Mouse (Mus musculus) gastrocnemius, postnatal 25 days (tissue): ENCODE results near the gene Sesn2. TPM values are rescaled to one million over a fixed set of nuclear protein-coding genes. Genes with fewer than 3 reads are reported as not detected.

Experiments
- DNase-seq: peaks from one replicate; pipeline ENCODE4 v3.0.0; 2022
- total RNA-seq, 2 experiments: library from RNA; stranded (reverse); gene quantifications; 1 replicate in 1 of 2; 2 replicates in 1 of 2; pipeline ENCODE4 v1.2.3; 2021

The Sesn2 gene
- total RNA-seq, 2 experiments from 2014 or later = 1.9 to 2.3 TPM

DNA sequence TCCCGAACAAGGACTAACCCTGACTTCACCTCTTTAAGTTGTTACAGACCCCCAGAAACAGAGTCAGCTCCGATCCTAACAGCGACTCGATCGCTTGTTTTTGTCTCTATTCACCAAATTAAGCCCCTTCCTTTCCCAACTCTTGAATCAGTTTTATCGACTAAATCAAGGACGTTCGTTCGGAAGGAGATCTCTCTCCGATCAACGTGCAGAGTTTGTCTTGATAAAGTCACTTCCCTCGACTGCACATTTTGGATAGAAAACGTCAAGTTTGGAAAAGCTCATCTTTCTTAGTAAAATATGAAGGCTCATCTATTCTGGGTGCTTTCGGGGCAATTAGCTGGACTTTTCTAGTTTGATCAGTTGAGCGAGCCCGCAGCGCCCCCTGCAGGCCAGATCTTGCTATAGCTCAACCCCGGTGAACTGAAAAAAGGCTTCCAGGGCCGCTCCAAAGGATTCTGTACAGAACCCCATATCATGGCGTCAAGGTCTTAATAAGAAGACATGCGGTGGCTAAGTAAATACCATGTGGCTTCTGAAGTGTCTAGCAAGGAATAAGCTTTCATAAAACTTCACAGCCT, 4.3 kb upstream of the Sesn2 start:
- peak; percentile 75 for DNase-seq

DNA sequence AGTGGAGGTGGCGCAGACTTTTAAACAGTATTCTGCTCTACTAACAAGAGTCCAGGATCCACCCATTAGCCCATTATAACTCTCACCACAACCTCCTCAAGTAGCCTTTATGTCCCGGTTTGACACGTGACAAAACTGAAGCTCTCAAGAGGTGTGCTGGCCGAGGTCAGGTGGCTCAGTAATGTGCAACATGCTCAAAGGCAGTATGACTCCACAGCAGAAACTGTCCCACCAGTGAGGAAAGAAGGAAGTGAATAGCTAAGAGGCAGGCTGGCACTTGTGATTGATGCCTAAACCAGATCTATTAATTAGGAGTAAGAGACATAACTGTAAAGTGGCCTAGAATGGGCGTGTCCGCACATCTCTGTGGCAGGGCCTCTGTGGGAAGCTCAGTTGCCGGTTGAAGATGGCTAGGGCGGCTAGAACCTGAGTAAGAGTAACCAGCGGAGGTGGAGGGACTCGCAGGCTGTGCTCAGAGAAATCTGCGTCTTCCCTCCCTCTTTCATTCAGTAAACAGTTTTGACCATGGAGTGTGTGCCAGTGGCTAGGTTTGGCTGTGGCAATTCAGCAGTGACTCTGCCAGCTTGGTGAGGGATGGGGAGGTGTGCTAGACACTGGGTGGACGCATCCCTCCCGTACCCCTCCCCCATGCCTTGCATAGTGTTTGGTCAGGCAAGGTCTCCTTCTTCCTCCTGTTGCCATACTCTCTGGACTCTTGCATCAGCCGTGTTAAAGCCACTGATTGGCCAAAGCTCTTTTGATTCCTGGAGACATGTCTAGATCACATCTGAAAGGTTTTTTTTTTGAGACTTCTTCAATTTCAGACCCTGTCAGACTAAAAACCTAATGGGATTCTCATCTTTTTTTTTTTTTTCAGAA, 3.3 kb upstream of the Sesn2 start:
- DNase-seq = no peak

DNA sequence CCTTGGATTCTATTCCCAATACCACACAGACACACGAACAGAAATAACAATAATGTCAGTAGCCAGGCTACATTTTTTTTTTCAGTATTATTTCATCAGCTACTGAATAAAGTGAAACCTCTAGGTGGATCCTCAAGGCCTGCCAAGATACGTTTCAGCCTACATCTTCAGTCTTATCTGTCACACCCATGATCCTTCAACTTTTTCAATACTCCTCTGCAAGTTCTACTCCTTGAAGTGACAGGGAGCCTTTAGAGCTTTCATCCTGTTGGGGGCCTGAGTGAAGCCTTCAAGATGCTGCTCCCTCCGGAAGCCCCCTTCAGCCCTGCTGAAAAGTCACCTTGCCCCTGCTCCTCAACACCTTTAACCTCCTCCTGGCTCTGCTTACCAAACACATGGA, 1.8 kb upstream of the Sesn2 start:
- no peak for DNase-seq

DNA sequence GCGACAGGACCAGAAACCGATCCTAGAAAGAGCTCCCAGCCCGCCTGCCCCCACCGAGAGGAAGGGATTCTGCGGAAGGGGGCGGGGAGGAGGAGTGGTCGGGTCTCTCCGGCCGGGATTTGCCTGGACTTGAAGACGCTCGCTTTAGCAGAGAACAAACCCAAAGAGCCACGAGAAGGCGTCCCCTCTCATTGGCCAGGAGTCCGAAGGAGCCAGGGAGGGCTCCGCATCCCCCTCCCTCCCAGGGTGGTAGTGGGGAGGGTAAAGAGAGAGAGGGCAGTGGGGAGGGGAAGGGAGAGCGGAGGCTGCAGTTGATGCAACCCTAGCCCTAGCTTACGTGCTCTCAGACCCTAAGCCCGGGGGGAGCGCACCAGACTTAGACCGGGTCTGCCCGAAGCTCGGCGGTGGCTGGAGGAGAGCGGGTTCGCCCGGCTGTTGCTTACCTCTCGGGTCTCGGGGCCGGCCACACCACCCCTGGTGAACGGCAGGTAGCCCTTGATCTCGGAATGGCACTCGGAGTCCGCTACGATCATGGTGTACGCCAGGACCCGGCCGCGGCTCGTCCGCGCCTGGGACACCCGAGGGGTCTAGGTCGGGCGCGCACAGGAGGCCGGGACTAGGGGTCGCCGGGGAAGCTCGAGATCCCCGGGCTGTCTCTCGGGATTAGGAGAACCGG, 542 bp downstream of the Sesn2 start:
- peak; percentile 76 for DNase-seq

DNA sequence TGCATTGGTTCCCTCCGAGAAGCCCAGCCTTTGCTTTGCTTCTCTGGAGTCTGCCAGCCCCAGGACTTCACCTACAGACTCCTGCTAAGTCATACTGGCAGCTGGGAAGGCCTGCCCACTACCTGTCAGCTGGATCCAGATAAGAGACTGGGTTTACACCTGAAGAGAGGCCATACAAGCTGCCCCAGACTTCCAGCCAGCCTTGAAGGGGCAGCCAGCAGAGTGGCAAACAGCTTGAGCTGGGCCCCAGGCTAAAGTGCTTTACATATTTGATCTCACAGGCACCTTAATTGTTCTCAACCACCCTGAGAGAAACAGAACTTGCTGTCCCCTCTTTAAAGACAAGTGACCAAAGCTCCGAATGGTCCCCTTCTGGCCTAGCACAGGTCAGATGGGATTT, 3.1 kb downstream of the Sesn2 start:
- DNase-seq = no peak

DNA sequence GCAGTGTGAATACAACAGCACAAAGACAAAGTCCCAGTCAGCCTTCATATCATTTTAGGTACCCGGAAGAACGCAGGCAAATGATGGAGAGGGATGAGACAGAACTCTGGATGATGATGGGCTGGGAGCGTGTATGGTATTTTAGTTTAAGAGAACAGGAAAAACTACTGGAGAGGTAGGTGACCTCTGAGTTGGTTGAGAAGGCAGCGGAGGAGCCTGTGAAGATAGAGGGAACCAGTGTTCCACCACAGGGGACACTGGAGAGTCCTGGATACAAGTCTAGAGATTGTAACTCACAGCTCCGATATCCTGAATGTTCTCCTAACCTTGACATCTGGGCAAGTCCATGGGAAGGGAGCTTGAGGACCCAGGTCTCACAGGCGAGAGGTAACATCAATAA, 4.1 kb downstream of the Sesn2 start:
- no peak for DNase-seq

DNA sequence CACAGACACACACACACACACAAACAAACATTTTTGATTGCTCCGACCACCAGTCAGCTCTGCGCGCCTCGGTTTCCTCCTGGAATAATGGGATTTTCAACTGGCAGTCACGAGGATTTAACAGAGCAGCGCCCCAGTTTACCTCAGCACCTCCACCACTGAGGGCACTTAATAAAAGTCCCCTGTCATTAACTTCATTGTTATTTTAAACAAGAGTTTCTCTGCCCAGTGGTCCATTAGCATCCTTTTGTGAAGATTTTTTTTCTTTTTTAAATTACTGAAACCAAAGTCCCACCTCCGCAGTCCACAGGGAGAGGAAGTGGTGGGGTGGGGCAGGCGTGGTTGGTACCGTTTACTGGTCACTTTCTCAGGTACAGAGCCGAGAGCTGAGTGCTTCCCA, 4.5 kb downstream of the Sesn2 start:
- no peak for DNase-seq

DNA sequence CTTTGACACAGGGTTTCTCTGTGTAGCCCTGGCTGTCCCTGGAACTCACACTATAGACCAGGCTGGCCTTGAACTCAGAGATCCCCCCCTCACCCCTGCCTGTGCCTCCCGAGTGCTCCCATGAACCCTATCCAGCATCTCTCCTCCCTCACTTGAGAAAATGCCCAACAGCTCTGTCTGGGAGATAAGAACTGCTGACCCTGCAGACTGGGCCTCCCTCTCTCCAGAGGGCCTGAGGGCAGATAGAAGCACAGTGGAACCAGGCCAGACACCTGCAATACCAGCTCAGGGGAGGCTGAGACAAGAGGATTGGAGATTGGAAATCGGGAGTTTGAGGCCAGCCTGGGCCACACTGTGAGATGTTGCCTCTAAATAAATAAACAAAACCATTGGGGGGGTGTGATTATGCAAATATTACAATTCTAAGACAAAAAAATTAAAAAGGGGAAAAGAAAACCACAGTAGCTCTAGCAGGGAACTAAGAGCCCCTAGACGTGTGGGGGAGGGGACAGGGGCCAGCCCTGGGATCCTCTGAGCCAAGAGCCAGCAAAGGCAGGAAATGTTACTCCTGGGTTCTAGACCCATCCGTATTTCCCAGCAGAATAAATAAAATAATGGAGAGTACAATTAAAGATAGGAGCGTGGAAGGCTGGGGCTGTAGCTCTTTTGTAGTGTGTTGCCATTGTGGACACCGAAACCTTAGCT, 5.1 kb downstream of the Sesn2 start:
- DNase-seq = no peak

DNA sequence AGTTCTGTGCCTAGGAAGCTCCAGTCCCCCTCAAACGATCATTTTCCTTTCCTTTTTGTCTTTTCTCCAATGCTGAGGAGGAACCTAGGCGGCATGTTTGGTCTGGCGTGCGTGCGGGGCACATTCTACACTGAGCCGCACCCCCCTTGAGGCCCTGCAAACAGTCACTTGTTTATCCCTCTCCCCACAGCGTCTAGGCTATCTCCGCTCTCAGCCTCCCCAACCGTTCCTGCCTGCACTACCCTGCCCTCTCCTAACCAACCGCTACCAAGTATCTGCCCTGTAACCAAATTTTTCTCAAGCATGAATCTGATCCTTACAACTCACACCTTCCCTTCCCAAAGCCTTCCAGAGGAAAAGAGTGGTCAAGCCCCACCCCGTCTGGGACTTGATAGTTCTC, 7.0 kb downstream of the Sesn2 start:
- DNase-seq = no peak

DNA sequence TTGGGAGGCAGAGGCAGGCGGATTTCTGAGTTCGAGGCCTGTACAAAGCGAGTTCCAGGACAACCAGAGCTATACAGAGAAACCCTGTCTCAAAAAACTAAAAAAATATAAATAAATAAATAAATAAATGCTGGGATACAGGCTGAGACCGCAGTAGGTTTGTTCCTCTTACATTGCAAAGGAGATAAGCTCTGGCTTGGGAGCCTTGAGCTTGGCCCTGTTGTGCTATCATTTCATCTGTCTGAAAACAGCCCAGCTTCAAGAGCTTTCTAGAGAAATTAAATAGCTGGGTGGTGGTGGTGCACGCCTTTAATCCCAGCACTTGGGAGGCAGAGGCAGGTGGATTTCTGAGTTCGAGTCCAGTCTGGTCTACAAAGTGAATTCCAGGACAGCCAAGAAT, 8.7 kb downstream of the Sesn2 start:
- DNase-seq = no peak

DNA sequence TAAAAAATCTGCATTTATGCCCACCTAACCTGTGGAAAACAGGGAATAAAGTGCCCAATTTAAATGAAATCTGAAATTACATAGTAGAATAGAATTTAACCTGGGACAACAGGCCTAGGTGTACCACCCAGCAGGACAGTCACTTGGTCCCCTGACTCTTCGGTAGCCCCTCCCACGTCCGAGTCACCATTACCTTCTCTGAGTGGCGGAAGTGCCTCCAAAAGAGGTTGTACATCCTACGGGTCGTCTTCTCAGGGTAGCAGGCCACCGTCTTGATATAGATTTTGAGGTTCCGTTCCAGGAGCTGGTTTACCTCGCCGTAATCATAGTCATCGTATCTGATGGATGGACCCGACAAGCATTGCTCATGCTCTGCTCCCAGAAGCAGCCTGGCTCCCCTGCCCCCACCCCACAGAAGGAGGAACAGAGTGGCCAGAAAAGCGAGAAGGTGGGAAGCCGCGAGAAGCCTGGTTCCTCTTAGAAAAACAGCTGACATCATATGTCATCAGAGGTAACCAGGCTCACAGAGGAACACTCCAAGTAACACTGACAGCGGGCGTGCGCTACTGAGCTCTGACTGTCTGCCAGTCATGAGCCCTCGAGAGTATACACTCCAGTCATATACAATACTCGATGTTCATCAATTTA, 15.9 kb downstream of the Sesn2 start:
- no peak for DNase-seq

DNA sequence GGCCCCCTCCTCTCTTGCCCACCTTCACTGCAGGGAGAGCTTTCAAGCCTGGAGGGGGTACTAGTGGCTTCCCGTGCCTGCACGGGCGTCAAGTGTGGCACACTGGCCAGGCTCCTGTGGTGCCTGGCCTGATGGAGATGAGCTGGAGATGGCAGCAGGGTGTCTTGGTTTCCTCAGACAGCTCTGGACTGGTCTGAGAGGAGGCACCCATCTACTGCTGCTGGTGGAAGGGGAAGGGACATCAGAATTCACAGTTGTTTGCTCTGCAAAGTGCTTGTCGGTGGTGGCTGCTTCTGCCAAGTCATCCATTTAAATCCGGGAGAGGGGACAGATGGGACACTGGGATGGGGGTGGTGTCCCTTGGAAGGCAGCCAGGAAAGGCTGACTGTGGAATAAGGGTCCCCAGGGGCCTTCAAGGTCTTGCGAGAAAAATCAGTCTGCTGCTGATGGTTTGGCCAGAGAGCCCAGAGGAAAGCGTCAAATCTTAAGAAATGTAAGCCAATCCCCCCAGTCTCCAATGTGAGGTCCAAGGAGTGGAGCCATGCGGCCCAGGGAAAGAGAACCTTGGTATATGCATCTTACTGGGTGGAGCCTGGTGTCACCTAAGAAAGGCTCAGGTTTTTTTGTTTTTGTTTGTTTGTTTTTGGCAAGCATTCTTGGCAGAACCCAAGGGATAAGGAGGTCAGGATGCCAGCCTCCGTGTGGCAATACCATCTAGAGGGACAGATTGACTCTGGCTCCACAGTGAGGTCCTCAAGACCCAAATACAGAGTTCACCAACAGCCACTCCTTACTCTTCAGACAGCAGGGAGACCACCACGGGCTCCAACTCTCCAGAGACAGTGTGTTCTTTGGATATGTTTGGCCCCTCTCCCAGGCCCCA, 17.9 kb downstream of the Sesn2 start:
- peak; percentile 45 for DNase-seq

DNA sequence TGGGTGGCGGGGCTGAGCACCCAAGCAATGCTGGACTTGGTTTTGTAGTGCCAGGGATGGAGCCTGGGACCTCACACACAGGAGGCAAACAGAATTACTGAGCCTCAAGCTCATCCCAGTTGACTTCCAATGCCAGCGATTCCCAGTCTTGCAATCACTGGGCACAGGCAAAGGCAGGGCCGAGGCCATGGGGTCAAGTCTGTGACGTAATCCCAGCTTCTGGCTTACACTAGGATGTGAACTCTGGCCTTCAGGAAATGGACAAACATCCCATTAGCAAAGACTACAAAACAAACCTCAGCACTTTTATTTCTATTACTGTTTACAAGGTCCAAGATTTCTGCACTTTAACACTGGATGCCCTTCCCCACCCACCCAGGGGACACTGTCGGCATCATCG, 18.6 kb downstream of the Sesn2 start:
- DNase-seq = no peak

DNA sequence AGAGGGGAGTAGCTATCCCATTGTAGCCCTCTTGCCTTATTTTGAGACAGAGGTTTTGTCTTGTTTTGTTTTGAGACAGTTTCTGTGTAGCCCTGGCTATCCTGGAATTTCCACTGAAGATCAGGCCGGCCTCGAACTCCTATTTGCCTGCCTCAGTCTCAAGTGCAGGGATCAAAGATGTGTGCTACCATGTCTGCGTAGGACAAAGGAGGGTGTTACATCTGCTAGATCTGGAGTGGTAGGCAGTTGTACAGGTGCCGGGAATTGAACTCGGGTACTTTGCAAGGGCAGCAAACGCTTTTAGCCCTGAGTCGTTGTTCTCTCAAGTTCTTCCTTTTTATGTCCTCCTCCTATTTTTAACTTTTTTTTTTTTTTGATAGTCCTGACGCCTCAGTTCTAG, 19.2 kb downstream of the Sesn2 start:
- DNase-seq = no peak

DNA sequence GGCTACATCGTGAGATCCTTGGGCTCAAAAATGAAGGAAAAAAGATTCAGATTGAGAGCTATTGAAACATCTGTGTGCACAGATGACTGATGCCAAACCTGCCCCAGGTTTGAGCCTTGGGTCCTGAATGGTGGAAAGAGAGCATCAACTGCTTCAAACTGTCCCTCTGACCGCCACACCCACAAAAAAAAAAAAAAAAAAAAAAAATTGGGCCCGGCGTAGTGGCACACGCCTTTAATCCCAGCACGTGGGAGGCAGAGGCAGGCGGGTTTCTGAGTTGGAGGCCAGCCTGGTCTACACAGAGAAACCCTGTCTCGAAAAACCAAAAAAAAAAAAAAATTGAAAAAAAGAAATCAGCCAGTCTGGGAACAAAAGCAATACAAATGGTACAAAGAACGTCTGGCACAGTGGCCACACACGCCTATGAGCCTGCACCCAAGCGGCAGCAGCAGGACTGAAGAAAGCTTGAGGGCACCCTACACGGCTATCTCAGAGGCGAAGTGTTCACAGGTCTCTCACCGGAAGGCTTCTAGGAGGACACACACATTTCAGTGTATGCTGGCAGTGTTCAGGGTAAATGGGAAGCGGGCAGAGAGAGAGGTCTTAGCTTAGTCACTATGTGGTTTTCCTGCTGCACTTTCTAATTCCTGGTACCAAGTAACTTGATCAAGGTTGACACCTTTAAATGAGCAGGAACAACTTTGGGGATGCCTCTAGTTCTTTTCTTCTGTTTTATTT, 19.9 kb downstream of the Sesn2 start:
- no peak for DNase-seq

DNA sequence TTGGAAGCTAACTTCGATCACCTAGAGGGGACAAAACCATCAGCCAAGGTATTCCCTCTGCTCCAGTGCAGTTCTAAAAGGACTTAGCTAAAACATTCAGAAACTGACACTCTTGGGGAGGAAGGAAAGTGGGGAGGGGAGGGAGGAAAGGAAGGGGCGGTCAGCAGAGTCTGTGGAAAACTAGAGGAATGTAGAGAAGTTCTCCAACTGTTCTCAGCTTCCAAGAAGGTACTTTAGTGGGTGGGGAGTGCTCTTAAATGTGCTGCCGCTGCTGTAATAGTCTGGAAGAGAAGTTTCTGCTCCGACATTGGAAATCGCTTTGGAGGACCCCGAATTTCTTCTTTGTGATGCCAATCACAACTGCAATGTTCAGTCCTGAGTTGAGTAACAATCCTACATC, 21.3 kb downstream of the Sesn2 start:
- DNase-seq = no peak

DNA sequence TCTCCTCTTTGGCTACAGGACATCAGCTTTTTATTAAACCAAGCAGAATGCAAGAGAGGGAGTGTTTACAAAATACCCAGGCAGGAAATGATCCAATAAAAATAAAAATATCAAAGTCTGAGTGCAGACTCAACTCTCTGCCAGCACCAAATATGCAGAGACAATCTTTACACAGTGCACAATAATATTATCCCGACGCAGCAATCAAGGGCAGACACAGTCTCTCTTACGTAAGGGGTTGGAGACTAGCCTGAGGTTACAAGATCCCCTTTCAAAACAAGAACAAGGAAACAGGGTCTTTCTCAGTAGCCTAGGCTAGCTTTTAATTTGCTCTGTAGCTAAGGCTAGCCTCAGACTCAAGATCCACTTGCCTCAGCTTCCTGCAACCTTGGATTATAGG, 21.8 kb downstream of the Sesn2 start:
- no peak for DNase-seq

DNA sequence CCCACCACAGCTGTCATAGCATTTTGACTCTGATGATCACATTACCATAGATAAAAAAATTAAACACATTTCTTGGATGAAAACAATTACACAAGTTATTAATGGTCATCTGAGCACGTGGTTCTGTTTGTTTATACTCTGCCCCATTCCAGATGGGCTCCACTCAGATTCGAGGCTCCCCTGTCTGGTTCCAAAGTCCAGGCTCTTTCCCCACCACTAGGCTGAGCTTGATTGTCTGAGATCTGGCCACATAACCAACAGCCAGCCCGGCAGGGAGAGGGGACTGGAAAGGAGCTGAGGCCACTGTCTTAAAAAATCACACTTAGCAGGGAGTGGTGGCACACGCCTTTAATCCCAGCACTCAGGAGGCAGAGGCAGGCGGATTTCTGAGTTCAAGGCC, 25.5 kb downstream of the Sesn2 start:
- no peak for DNase-seq

DNA sequence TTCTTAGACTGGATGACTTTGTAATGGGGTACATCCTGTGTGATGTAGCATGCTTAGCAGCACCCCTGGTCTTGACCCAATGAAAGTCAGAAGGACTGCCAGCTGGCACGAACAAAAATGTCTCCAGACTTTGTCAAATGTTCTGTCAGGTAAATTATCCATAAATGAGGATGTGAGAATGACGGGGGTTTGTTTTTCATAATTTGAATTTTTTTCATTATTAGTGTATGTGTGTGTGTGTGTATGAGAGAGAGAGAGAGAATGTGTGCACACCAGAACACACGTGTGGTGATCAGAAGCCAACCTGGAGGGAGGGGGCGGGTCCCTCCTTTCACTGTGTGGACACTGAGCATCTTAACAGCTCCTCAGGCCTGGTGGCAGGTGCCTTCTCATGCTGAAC, 26.1 kb downstream of the Sesn2 start:
- DNase-seq = no peak

DNA sequence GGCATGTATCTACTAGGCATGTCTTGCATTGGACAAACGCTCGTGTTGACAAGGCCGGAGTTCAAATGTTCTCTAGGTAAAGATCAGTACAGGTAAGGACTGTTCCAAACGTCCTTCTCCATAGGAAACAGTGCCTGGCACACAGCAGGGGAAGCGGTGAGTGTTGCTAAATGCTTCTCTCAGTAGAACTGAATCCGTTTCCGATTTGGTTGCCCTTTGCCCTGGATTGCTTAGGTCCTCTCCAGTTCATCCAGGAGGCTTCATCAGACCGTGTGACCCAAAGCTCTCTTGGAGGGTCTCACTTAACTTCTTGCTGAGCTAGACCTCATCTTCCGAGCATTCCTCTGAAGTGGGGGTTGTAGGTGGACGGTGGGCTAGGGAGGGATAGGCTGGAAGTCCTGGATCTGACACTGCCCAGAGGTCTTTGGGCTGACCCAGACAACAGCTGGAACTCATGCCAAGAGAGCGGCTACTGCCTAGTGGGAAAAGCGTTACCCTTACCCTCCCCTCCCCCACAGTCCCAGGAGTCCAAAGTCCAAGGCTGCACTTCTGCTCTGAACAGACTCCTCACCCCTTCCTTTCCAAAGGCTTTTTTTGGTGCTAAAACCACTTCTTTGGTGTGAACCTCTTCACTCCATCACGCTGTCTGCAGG, 27.2 kb downstream of the Sesn2 start:
- DNase-seq = no peak
